Comparison of ENCODE assay signal across 8 mouse cellular contexts in the genomic region with DNA sequence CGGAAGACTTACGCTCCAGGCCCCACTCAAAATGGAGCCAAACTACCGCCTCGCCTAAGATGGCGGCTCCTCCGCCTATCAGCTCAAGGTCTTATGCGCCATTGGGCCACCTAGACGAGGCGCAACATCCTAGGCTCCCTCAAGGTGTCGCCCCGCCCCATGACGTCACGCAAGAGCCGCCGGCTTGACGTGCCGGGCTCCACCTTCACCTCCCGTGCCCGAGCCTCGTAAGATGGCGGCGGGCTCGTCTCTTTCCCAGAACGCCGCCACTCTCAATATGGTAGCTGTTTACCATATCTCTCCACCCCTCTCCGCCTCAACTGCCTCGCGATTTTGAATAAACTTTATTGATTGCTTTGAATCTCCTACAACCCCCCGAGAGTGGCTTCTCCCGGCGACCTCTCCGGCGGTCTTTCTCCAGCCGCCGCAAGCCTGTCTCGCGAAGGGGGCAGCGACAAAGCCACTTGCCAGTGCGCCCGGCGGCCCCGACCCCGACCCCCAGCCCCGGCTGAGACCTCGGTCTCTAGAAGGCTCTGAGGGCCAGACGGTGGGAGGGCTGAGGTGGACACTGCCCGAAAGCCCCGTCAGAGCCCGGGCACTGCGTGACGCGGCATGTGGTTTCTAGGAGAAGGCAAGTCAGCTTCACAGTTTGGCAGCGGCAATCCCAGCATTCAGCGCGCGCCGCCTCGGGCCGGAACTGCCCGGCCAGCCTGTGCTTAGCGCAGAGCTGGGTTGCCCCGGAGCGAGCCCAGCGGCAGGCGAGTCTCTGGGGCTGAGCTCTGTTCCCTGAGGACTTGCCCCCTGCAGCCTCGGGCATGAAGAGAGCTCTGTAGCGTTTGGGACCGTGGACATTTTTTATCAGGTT. TPM values are rescaled to one million over a fixed set of nuclear protein-coding genes. Genes with fewer than 3 reads are reported as not detected.
DNase-seq lines count a peak whose midpoint lies in the region; ATAC-seq and TF ChIP-seq lines count a peak whose summit lies in the region.

Phf8 (plus strand) TSS at position 215 of the 865 bp plus-strand sequence.

- no peaks in the 10 kb centered on the region for H3K36me3 ChIP-seq in embryonic facial prominence, embryonic 15.5 days
- H3K36me3 ChIP-seq in limb, embryonic 14.5 days (ENCODE audit: control insufficient read depth, insufficient read depth, low read length) = no peaks in the 10 kb centered on the region
- no peaks in the 10 kb centered on the region for H3K36me3 ChIP-seq in midbrain, postnatal 0 days (ENCODE audit: insufficient read depth, low read length)

- peak; percentile 98 for DNase-seq in 416B (ENCODE audit: low read depth)
- peak; percentile 91 for DNase-seq in heart, adult 8-10 months (ENCODE audit: low spot score)
- DNase-seq in kidney, adult 9 months = peak; percentile 97
- DNase-seq in limb, embryonic 14.5 days (ENCODE audit: low spot score) = peak; percentile 92
- DNase-seq in midbrain, postnatal 0 days (ENCODE audit: low spot score) = peak; percentile 97
- DNase-seq in spleen, postnatal 14 days (ENCODE audit: low spot score in 2 of 2) = peak; percentile 90 to 94

- H3K4me1 ChIP-seq in bone marrow, adult 2 months (ENCODE audit: control insufficient read depth, insufficient read depth, low read length) = no peaks in the 10 kb centered on the region; the same call in 1 of the 2 replicates
- H3K4me1 ChIP-seq in embryonic facial prominence, embryonic 15.5 days = no peaks in the 10 kb centered on the region
- H3K4me1 ChIP-seq in limb, embryonic 14.5 days (ENCODE audit: control insufficient read depth, insufficient read depth, low read length) = no peaks in the 10 kb centered on the region
- H3K4me1 ChIP-seq in midbrain, postnatal 0 days (ENCODE audit: insufficient read depth, low read length) = no peaks in the 10 kb centered on the region

- WGBS in bone marrow, adult 2 months = 16% methylated on average over 67 of the region's 68 CpGs
- 15% methylated on average over 68 of the region's 68 CpGs for WGBS in embryonic facial prominence, embryonic 15.5 days
- WGBS in limb, embryonic 14.5 days = 19% methylated on average over 46 of the region's 68 CpGs
- WGBS in midbrain, postnatal 0 days = 19% methylated on average over 59 of the region's 68 CpGs

- TF ChIP-seq POLR2A in bone marrow, adult 2 months (IDR thresholded peaks at IDR 0.05; ENCODE audit: borderline replicate concordance, control insufficient read depth, low read depth, low read length) = peak; percentile 86
- peak; percentile 29; the same call in 1 of the 2 replicates for TF ChIP-seq POLR2A in limb, embryonic 14.5 days (IDR thresholded peaks at IDR 0.05; ENCODE audit: borderline replicate concordance, extremely low read depth, insufficient read depth, insufficient read length)

- H3K9me3 ChIP-seq in embryonic facial prominence, embryonic 15.5 days (replicated peaks) = no peaks in the 10 kb centered on the region
- H3K9me3 ChIP-seq in limb, embryonic 14.5 days (ENCODE audit: control insufficient read depth, low read length) = no peaks in the 10 kb centered on the region
- no peaks in the 10 kb centered on the region for H3K9me3 ChIP-seq in midbrain, postnatal 0 days (ENCODE audit: low read length)

- peak; percentile 95 for ATAC-seq in embryonic facial prominence, embryonic 15.5 days (ENCODE audit: insufficient number of reproducible peaks, low FRiP score, low TSS enrichment, low read depth)
- ATAC-seq in limb, embryonic 14.5 days (ENCODE audit: low FRiP score, low read depth) = peak; percentile 97
- peak; percentile 98 for ATAC-seq in midbrain, postnatal 0 days (ENCODE audit: low FRiP score)

- TF ChIP-seq CTCF in bone marrow, adult 2 months (IDR thresholded peaks at IDR 0.05; ENCODE audit: control insufficient read depth, insufficient read depth, low read length) = no peak
- TF ChIP-seq CTCF in midbrain, postnatal 0 days (IDR thresholded peaks at IDR 0.05) = peak; percentile 43

- H3K4me3 ChIP-seq in bone marrow, adult 2 months (replicated peaks; ENCODE audit: control insufficient read depth, low read depth, low read length) = peak within 1 kb of the TSS; percentile 84
- peak within 1 kb of the TSS; percentile 62 for H3K4me3 ChIP-seq in embryonic facial prominence, embryonic 15.5 days (replicated peaks)
- peak within 1 kb of the TSS; percentile 53 for H3K4me3 ChIP-seq in limb, embryonic 14.5 days (replicated peaks; ENCODE audit: low read length)
- H3K4me3 ChIP-seq in midbrain, postnatal 0 days (ENCODE audit: low read depth, low read length) = peak within 1 kb of the TSS; percentile 49

- H3K4me2 ChIP-seq in embryonic facial prominence, embryonic 15.5 days (replicated peaks) = peak within 1 kb of the TSS; percentile 48
- peak within 1 kb of the TSS; percentile 54 for H3K4me2 ChIP-seq in limb, embryonic 14.5 days (replicated peaks; ENCODE audit: low read depth, low read length, severe bottlenecking)
- peak within 1 kb of the TSS; percentile 57 for H3K4me2 ChIP-seq in midbrain, postnatal 0 days (ENCODE audit: low read depth, low read length, poor library complexity, severe bottlenecking)

- H3K9ac ChIP-seq in embryonic facial prominence, embryonic 15.5 days = peak within 1 kb of the TSS; percentile 47
- H3K9ac ChIP-seq in limb, embryonic 14.5 days (ENCODE audit: low read depth, low read length, severe bottlenecking) = peak within 1 kb of the TSS; percentile 72
- peak within 1 kb of the TSS; percentile 68 for H3K9ac ChIP-seq in midbrain, postnatal 0 days (replicated peaks; ENCODE audit: low read length, poor library complexity, severe bottlenecking)

- H3K27ac ChIP-seq in bone marrow, adult 2 months (ENCODE audit: control insufficient read depth, insufficient read depth, low read depth, low read length, poor library complexity) = peak within 1 kb of the TSS; percentile 99
- peak within 1 kb of the TSS; percentile 99 for H3K27ac ChIP-seq in embryonic facial prominence, embryonic 15.5 days (replicated peaks)
- H3K27ac ChIP-seq in limb, embryonic 14.5 days (replicated peaks; ENCODE audit: low read depth, low read length) = peak within 1 kb of the TSS; percentile 97
- peak within 1 kb of the TSS; percentile 96 for H3K27ac ChIP-seq in midbrain, postnatal 0 days (ENCODE audit: low read depth, low read length)

- 0 out of 2 replicates have a peak, but pooled peaks cover 3% of the 10 kb centered on the region for H3K27me3 ChIP-seq in embryonic facial prominence, embryonic 15.5 days
- no peaks in the 10 kb centered on the region for H3K27me3 ChIP-seq in limb, embryonic 14.5 days (ENCODE audit: control insufficient read depth, insufficient read depth, low read length)
- H3K27me3 ChIP-seq in midbrain, postnatal 0 days (ENCODE audit: insufficient read depth, low read length) = no peaks in the 10 kb centered on the region

RNA-seq across cellular contexts. Expression of gene Phf8, which starts in this region (rescaled TPM):
- 10.4 and 16.2 TPM in 2 replicates for polyA plus RNA-seq in bone marrow, adult 2 months (2011; ENCODE audit: insufficient read depth, insufficient read length, low replicate concordance, missing spikeins)
- 17.3 and 18.1 TPM in 2 replicates for polyA plus RNA-seq in embryonic facial prominence, embryonic 15.5 days (2015; fragmentation: Nextera tagmentation; extraction: Ambion mirVana)
- total RNA-seq in heart, adult 8-10 months (2022) = 10 to 100 TPM; 12.6 to 16.3 (median 14.4) TPM
- 16.4 and 20.5 TPM in 2 replicates for polyA plus RNA-seq in limb, embryonic 14.5 days (2012; rRNA removed)
- 18.4 and 18.9 TPM in 2 replicates for polyA plus RNA-seq in limb, embryonic 14.5 days (2014; fragmentation: Nextera tagmentation; extraction: Ambion mirVana)
- 18.1 and 23.2 TPM in 2 replicates for total RNA-seq in midbrain, postnatal 0 days (2014; rRNA removed)
- polyA plus RNA-seq in midbrain, postnatal 0 days (2015; fragmentation: Nextera tagmentation; extraction: Ambion mirVana) = 8.6 and 9.2 TPM in 2 replicates

Comparison
In these comparisons a context has a peak if more than half of its experiments do, and no peak if none do; other contexts are left out.
1. Peak in every context shown above with its lines: DNase-seq, ATAC-seq, H3K4me3 ChIP-seq and H3K27ac ChIP-seq.